Mouse (Mus musculus) lung, embryonic 14.5 days (tissue): ENCODE data around the gene Ascc1. TPM values are rescaled to one million over a fixed set of nuclear protein-coding genes. Genes with fewer than 3 reads are reported as not detected.

ENCODE experiments used
- ATAC-seq: fragments of 200-750 bp; cut with Nextera tagmentation; 2 replicates; pipeline ENCODE4 v1.8.0; 2017; ENCODE audit warnings: mild to moderate bottlenecking, moderate TSS enrichment, moderate library complexity; ENCODE audit not compliant: insufficient read depth
- DNase-seq: peaks from one replicate; pipeline ENCODE4 v3.0.0-alpha.2; 2015
- H3K27ac ChIP-seq: fragments of 300-500 bp; sonication (generic); 2 replicates; pipeline ENCODE4 v1.5.1; 2014; ENCODE audit warnings: low read depth, mild to moderate bottlenecking, moderate library complexity
- H3K27me3 ChIP-seq: fragments of 300-500 bp; sonication (generic); 2 replicates; pipeline ENCODE4 v1.6.1; 2014; ENCODE audit warnings: low read length, control low read depth; ENCODE audit not compliant: insufficient read depth
- H3K36me3 ChIP-seq: fragments of 300-500 bp; sonication (generic); 2 replicates; pipeline ENCODE4 v1.6.1; 2014; ENCODE audit warnings: control low read depth; ENCODE audit not compliant: insufficient read depth
- H3K4me1 ChIP-seq: fragments of 300-500 bp; sonication (generic); 2 replicates; pipeline ENCODE4 v1.6.1; 2014; ENCODE audit warnings: antibody characterized with exemption, control low read depth; ENCODE audit not compliant: insufficient read depth
- H3K4me2 ChIP-seq: fragments of 300-500 bp; sonication (generic); 2 replicates; pipeline ENCODE4 v1.6.1; 2014; ENCODE audit warnings: mild to moderate bottlenecking
- H3K4me3 ChIP-seq: fragments of 300-500 bp; sonication (generic); 2 replicates; pipeline ENCODE4 v1.5.1; 2014; ENCODE audit warnings: low read depth, low read length
- H3K9ac ChIP-seq: fragments of 300-500 bp; sonication (generic); 2 replicates; pipeline ENCODE4 v1.6.1; 2014
- H3K9me3 ChIP-seq: fragments of 300-500 bp; sonication (generic); 2 replicates; pipeline ENCODE4 v1.6.1; 2016; ENCODE audit warnings: low read depth, low read length, control low read depth
- CTCF ChIP-seq: IDR thresholded peaks from 2 replicates; pipeline ENCODE4 v1.5.1; 2016; ENCODE audit warnings: antibody characterized with exemption, low read depth
- WGBS: fragments of 180-500 bp; shearing (Covaris S2); extraction: QIAGEN DNeasy Blood & Tissue Kit; methylation state at CpG from one replicate; pipeline ENCODE4 v1.1.7; 2014; 5-methylcytosine and 5-hydroxymethylcytosine counted together
- polyA plus RNA-seq: library from polyadenylated mRNA; unstranded; fragments of >200 nt; fragmentation: Nextera tagmentation; extraction: Ambion mirVana; gene quantifications from 2 replicates; pipeline ENCODE4 v1.2.1, GENCODE M21; 2014

Ascc1 gene
- polyA plus RNA-seq, 1 experiment from 2014 or later, result 34.7 TPM

DNA sequence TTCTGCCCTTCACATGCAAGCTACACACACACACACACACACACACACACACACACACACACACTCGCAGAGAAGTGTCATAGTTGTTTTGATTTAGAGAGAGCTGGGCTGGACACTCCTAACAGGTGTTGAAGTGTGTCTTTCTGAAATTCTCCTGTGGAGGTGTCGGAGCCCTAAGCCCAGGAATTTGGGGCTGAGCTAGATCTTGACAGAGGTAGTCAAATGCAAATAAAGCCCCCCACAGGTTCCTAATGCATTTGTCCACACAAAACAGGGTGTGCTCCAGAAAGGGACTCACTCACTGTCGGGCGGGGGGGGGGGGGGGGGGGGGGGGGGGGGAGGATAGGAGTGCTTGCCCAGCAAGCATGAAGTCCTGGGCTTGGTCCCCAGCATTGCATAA is 25.5 kb upstream of the Ascc1 start:
- no peak overlapping the region for H3K4me3 ChIP-seq
- H3K27ac ChIP-seq, result no peak overlapping the region
- no peaks in the 10 kb centered on the region for H3K36me3 ChIP-seq
- ATAC-seq (no peak), DNase-seq (no peak)
- H3K27me3 ChIP-seq, result no peaks in the 10 kb centered on the region
- 53% methylated on average over 2 of the region's 4 CpGs for WGBS
- H3K4me2 ChIP-seq, result no peak overlapping the region
- peaks cover 35% of the 10 kb centered on the region for H3K4me1 ChIP-seq
- TF ChIP-seq CTCF, result no peak
- no peak overlapping the region for H3K9ac ChIP-seq
- H3K9me3 ChIP-seq, result no peaks in the 10 kb centered on the region

DNA sequence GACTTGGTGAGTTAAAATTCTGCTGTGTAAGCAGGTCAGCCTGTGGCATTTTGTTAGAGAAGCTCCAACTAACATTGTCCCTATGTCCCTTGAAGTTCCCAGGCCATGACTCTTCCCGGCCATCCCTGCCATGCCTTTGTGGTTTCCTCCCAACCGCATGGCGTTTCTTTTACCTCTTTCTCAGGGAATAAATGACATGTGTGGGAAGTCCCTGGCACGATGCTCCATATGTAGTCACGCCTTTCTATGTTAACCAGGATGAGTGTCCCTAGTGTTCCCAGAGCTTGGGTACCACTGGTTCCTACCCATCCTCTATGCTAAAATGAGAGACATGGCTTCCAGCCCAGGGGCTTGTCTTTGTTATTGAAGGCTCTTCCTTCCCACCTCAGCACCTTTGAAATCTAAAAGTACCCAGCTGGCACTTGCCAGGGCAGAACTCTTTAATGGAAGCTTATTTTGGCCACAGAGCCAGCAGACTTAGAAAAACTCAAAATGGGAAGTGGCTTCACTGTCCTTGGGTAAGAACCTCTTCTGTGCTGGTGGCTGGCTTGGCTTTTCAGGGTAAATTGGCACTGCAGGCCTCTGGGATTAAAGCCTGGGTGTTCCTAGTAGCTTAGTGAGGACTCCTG is 24.8 kb upstream of the Ascc1 start:
- no peak for ATAC-seq
- Histone ChIP-seq H3K27me3 (no peaks in the 10 kb centered on the region), H3K4me2 (no peak overlapping the region), H3K9ac (no peak overlapping the region), H3K4me3 (no peak overlapping the region), H3K36me3 (no peaks in the 10 kb centered on the region), H3K9me3 (no peaks in the 10 kb centered on the region), H3K27ac (peak overlapping the region; percentile 63; the same call in 1 of the 2 replicates), H3K4me1 (peaks cover 35% of the 10 kb centered on the region)
- TF ChIP-seq CTCF, result no peak
- 86% methylated on average over 5 of the region's 5 CpGs for WGBS
- no peak for DNase-seq

DNA sequence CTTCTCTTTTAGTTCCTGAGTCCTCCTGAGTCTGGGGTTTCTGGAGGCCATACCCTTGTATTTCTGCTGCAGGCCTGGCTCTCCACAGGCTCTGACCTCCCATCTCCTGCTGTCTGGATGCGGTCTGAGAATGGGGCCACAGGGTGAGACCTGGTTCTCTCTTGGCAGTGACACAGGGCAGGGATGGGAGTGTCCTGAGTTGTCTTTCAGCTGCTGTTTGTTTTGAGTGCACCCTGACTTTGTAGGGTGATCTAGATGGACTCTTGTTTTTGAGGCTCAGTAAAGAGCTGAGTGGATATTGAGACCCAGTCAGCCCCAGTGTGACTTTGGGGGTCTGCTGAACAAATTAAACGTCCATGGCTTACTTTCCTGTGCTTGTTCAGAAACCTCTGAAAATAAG is 24.2 kb upstream of the Ascc1 start:
- ATAC-seq, result no peak

DNA sequence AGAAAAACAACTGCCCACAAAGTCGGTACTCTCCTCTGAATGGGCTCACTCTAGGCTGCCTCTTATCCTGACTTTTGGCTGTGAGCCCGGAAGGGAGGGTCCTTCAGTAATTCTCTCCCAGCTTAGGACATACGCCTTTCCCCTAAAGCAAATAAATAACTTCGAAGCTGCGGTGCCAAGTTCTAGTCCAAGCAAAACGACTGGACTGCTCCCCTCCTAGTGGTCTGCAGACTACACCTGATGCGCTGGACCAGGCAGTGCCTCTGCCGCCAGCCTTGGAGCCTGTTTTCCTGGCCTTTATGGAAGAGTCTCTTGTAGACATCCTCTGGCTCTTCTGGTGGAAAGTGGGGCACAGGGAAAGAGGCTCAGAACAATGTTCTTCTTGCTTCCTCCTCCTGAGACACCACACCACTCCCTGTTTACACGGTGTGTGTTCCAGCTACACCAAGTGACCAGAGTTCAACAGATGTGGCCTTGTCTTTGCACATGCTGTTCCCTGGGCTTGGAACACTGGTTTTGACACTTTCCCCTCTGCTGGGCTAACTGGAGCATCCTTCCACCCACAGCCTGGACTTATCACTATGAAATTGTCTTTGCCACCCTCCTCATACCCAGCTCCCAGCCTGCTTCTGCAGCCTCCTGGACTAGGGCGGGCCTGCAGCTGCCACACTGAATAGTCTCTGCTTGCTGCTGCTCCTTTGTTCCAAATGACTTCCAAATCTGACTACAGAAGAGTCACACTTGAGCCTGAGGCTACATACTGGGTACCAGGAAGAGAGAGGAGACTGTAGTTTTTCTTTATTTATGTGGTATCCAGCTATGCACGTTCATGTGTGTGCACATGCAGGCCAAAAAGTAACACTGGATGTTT is 23.5 kb upstream of the Ascc1 start:
- ATAC-seq, result peak; percentile 68
- peak; percentile 97 for DNase-seq
- Histone ChIP-seq H3K9me3 (no peaks in the 10 kb centered on the region), H3K9ac (no peak overlapping the region), H3K4me2 (no peak overlapping the region), H3K27ac (peak overlapping the region; percentile 63; the same call in 1 of the 2 replicates), H3K4me3 (no peak overlapping the region), H3K4me1 (peaks cover 28% of the 10 kb centered on the region), H3K27me3 (no peaks in the 10 kb centered on the region), H3K36me3 (no peaks in the 10 kb centered on the region)
- 22% methylated on average over 11 of the region's 11 CpGs for WGBS
- no peak; the same call in 1 of the 2 replicates for TF ChIP-seq CTCF

More for the DNA sequence above, 24.2 kb upstream of the Ascc1 start:
- no peak for DNase-seq
- Histone ChIP-seq H3K4me3 (no peak overlapping the region), H3K4me1 (peaks cover 35% of the 10 kb centered on the region), H3K4me2 (no peak overlapping the region), H3K27me3 (no peaks in the 10 kb centered on the region), H3K9me3 (no peaks in the 10 kb centered on the region), H3K36me3 (no peaks in the 10 kb centered on the region), H3K9ac (no peak overlapping the region), H3K27ac (peak overlapping the region; percentile 63; the same call in 1 of the 2 replicates)
- 48% methylated on average over 2 of the region's 2 CpGs for WGBS
- TF ChIP-seq CTCF, result no peak

DNA sequence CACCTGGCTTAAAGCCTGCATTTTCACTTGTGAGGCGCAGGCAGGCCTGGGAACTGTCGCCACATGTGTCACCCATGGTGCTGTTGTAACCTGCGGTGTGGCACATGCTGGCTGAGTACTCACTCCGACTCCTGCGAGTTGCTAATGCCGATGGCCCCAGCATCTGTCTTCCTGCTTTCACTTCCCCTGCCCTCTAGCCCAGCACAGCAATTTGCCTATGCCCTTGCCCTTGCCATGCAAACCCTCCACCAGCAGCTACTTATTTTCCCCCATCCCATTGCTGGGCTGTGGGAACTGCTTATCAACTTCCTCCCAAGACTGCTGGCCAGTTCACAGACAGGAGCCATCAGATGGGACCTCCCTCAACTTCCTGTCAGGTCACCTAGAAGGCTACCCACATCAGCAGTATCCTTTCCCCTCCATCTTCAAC is 21.8 kb upstream of the Ascc1 start:
- DNase-seq (no peak), ATAC-seq (no peak)
- Histone ChIP-seq H3K4me3 (no peak overlapping the region), H3K4me2 (no peak overlapping the region), H3K27ac (no peak overlapping the region), H3K36me3 (peaks cover 8% of the 10 kb centered on the region; the same call in 1 of the 2 replicates), H3K27me3 (no peaks in the 10 kb centered on the region), H3K9ac (no peak overlapping the region), H3K4me1 (peaks cover 17% of the 10 kb centered on the region), H3K9me3 (no peaks in the 10 kb centered on the region)
- WGBS, result 86% methylated on average over 6 of the region's 6 CpGs
- TF ChIP-seq CTCF, result no peak

DNA sequence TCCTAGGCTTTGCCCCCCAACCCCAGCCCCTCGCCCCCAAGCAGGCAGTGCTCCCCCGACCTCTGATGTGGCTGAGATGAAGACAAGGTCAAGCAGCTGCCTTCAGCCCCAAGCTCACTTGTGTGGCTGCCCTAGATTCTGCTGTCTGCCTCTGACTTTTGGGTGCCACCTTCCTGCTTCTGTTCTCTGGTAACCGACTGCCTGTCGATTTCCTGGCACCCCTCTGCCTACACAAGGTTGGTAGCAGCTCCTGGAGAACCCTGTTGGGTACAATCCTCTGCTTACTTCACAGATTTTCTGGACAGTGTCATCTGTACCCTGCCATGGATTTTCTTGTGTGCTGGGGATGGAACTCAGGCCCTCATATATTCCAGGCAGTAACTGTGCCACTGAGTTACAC is 21.3 kb upstream of the Ascc1 start:
- DNase-seq, result no peak
- Histone ChIP-seq H3K4me2 (no peak overlapping the region), H3K36me3 (peaks cover 13% of the 10 kb centered on the region; the same call in 1 of the 2 replicates), H3K27ac (no peak overlapping the region; the same call in 1 of the 2 replicates), H3K27me3 (no peaks in the 10 kb centered on the region), H3K4me3 (no peak overlapping the region), H3K9me3 (no peaks in the 10 kb centered on the region), H3K4me1 (peaks cover 17% of the 10 kb centered on the region), H3K9ac (no peak overlapping the region)
- no peak for ATAC-seq
- 71% methylated on average over 4 of the region's 4 CpGs for WGBS
- TF ChIP-seq CTCF, result no peak

DNA sequence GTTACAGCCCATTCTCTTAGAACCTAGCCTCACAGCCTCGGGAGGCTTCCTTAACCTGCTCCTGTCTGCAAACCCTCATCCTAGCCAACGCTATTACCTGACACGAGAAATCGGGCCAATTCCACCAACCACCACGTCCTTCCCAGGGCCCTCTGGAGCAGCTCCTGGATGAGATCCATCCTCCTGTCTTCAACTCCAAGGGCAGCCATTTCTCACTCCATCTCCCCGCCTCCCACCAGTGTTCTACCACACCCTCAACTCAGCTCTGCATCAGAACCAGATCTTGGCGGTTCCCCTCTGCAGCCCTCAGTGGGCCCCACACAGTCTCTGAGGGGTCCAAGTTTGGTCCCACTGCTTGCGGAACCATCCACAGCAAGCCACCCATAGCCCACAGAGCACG is 20.8 kb upstream of the Ascc1 start:
- WGBS, result 71% methylated on average over 9 of the region's 9 CpGs
- no peak overlapping the region for H3K9ac ChIP-seq
- peaks cover 16% of the 10 kb centered on the region; the same call in 1 of the 2 replicates for H3K36me3 ChIP-seq
- H3K9me3 ChIP-seq, result no peaks in the 10 kb centered on the region
- DNase-seq, result no peak
- ATAC-seq, result no peak
- H3K4me3 ChIP-seq, result no peak overlapping the region
- no peaks in the 10 kb centered on the region for H3K27me3 ChIP-seq
- H3K4me2 ChIP-seq, result no peak overlapping the region
- no peak overlapping the region; the same call in 1 of the 2 replicates for H3K27ac ChIP-seq
- H3K4me1 ChIP-seq, result peaks cover 17% of the 10 kb centered on the region
- TF ChIP-seq CTCF, result no peak
